Mouse (Mus musculus): Measurements from ENCODE around the gene Socs1. TPM values are rescaled to one million over a fixed set of nuclear protein-coding genes. Genes with fewer than 3 reads are reported as not detected.

Socs1 gene
- total and polyA plus RNA-seq, 2 experiments, result 0.18 to 1.2 TPM

DNA sequence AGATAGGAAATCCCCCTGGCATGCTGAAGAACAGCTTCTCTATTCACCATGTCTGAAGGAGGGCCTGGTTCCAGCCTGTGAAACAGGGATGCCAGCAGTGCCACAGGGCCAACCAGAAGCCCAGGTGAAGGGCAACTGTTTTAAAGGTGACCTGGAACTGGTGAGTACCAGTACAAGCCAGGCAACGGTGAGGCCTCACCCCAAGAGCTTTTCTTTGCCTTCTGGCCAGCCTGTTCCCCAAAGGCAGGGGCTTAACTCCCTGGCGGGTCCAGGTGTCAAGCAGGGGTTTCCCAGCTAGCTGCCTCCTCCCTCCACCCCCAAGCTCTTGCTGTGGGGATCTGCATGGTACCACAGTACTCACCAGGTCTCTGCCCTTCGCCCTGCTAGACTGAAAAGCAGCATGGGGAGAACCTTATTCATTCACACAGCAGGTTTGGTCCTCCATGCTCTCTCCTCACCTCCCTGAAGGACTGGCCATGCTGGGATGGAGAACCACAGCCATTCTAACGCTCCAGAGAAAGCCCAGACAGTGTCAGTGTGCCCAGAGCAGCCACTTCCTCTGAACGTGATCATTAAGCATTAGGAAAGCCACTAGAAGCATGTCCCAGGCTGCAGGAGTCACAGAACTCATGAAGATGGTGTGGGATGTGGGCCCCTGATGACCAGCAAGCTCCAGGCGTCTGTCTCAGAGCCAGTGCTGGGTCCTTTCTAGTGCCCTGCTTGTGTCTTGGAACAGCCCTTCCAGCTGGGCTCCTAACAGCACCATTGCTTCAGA lies 2.8 kb downstream of the Socs1 start:
- 0 out of 2 replicates have a peak, but pooled peaks cover 5% of the 10 kb centered on the region for H3K27me3 ChIP-seq (ENCODE audit: control insufficient read depth, insufficient read depth, low read length)
- no peak overlapping the region; the same call in 1 of the 2 replicates for H3K4me3 ChIP-seq (ENCODE audit: insufficient read depth, low read depth, low read length)
- DNase-seq (ENCODE audit: extremely low read depth, low read depth, low spot score), result no peak
- no peaks in the 10 kb centered on the region for H3K36me3 ChIP-seq (ENCODE audit: control insufficient read depth, insufficient read depth, low read length)
- no peak overlapping the region for H3K9ac ChIP-seq (ENCODE audit: low read depth, low read length)
- 80% methylated on average over 6 of the region's 6 CpGs for WGBS
- no peaks in the 10 kb centered on the region for H3K79me2 ChIP-seq (ENCODE audit: control insufficient read depth, insufficient read depth, low read length)
- TF ChIP-seq POLR2A (IDR thresholded peaks at IDR 0.05; ENCODE audit: extremely low read depth, insufficient read depth, low read length) (no peak), CTCF (IDR thresholded peaks at IDR 0.05; ENCODE audit: low read depth, low read length) (no peak)
- H3K4me1 ChIP-seq (ENCODE audit: control insufficient read depth, insufficient read depth, low read length), result no peaks in the 10 kb centered on the region
- no peak overlapping the region for H3K27ac ChIP-seq (replicated peaks; ENCODE audit: insufficient read depth, low read depth, low read length)

GRCm38 (mm10) chr16:10781862-10782371 lies 3.4 kb downstream of the Socs1 start:
- no peak overlapping the region for H3K9ac ChIP-seq (ENCODE audit: low read depth, low read length)
- H3K27ac ChIP-seq (replicated peaks; ENCODE audit: insufficient read depth, low read depth, low read length), result no peak overlapping the region
- H3K4me1 ChIP-seq (ENCODE audit: control insufficient read depth, insufficient read depth, low read length), result no peaks in the 10 kb centered on the region
- H3K27me3 ChIP-seq (ENCODE audit: control insufficient read depth, insufficient read depth, low read length), result 0 out of 2 replicates have a peak, but pooled peaks cover 5% of the 10 kb centered on the region
- H3K79me2 ChIP-seq (ENCODE audit: control insufficient read depth, insufficient read depth, low read length), result no peaks in the 10 kb centered on the region
- TF ChIP-seq POLR2A (IDR thresholded peaks at IDR 0.05; ENCODE audit: extremely low read depth, insufficient read depth, low read length) (no peak), CTCF (IDR thresholded peaks at IDR 0.05; ENCODE audit: low read depth, low read length) (no peak)
- no peak for DNase-seq (ENCODE audit: extremely low read depth, low read depth, low spot score)
- H3K4me3 ChIP-seq (ENCODE audit: insufficient read depth, low read depth, low read length), result no peak overlapping the region
- WGBS, result 89% methylated on average over 9 of the region's 9 CpGs
- H3K36me3 ChIP-seq (ENCODE audit: control insufficient read depth, insufficient read depth, low read length), result no peaks in the 10 kb centered on the region

GRCm38 (mm10) chr16:10780631-10781120 lies 4.7 kb downstream of the Socs1 start:
- TF ChIP-seq CTCF (IDR thresholded peaks at IDR 0.05; ENCODE audit: low read depth, low read length), result no peak
- TF ChIP-seq POLR2A (IDR thresholded peaks at IDR 0.05; ENCODE audit: extremely low read depth, insufficient read depth, low read length), result no peak
- no peaks in the 10 kb centered on the region for H3K79me2 ChIP-seq (ENCODE audit: control insufficient read depth, insufficient read depth, low read length)
- WGBS, result 88% methylated on average over 5 of the region's 5 CpGs
- 0 out of 2 replicates have a peak, but pooled peaks cover 5% of the 10 kb centered on the region for H3K27me3 ChIP-seq (ENCODE audit: control insufficient read depth, insufficient read depth, low read length)
- H3K4me3 ChIP-seq (ENCODE audit: insufficient read depth, low read depth, low read length), result no peak overlapping the region
- H3K9ac ChIP-seq (ENCODE audit: low read depth, low read length), result no peak overlapping the region
- no peak for DNase-seq (ENCODE audit: extremely low read depth, low read depth, low spot score)
- no peak overlapping the region for H3K27ac ChIP-seq (replicated peaks; ENCODE audit: insufficient read depth, low read depth, low read length)
- H3K36me3 ChIP-seq (ENCODE audit: control insufficient read depth, insufficient read depth, low read length), result no peaks in the 10 kb centered on the region
- no peaks in the 10 kb centered on the region for H3K4me1 ChIP-seq (ENCODE audit: control insufficient read depth, insufficient read depth, low read length)

GRCm38 (mm10) chr16:10777579-10778160 lies 7.7 kb downstream of the Socs1 start:
- Histone ChIP-seq H3K27ac (replicated peaks; ENCODE audit: insufficient read depth, low read depth, low read length) (no peak overlapping the region), H3K4me3 (ENCODE audit: insufficient read depth, low read depth, low read length) (no peak overlapping the region), H3K79me2 (ENCODE audit: control insufficient read depth, insufficient read depth, low read length) (no peaks in the 10 kb centered on the region), H3K36me3 (ENCODE audit: control insufficient read depth, insufficient read depth, low read length) (no peaks in the 10 kb centered on the region), H3K9ac (ENCODE audit: low read depth, low read length) (no peak overlapping the region), H3K27me3 (ENCODE audit: control insufficient read depth, insufficient read depth, low read length) (no peaks in the 10 kb centered on the region), H3K4me1 (ENCODE audit: control insufficient read depth, insufficient read depth, low read length) (no peaks in the 10 kb centered on the region)
- DNase-seq (ENCODE audit: extremely low read depth, low read depth, low spot score), result peak; percentile 9
- 41% methylated on average over 5 of the region's 5 CpGs for WGBS
- TF ChIP-seq POLR2A (IDR thresholded peaks at IDR 0.05; ENCODE audit: extremely low read depth, insufficient read depth, low read length) (no peak), CTCF (IDR thresholded peaks at IDR 0.05; ENCODE audit: low read depth, low read length) (no peak)

DNA sequence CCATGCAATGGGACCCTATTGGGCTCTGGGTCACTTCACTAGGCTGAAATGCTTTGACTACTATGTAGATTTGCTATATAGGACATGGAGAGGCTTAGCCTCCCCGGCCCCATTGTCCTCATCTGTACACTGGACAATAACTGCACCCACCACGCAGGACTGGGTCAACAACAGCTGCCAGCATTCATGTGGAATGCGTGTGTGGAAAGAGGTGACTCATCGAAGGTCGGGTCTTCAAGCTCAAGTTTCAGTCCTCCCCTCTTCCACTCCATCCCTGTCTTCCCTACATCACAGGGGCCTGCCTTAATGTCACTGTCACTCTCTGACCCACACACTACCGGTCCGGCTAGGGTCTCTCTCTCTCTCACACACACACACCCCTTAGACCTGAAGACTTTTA lies 9.0 kb downstream of the Socs1 start:
- 70% methylated on average over 7 of the region's 7 CpGs for WGBS
- no peak overlapping the region for H3K9ac ChIP-seq (ENCODE audit: low read depth, low read length)
- H3K36me3 ChIP-seq (ENCODE audit: control insufficient read depth, insufficient read depth, low read length), result no peaks in the 10 kb centered on the region
- H3K27me3 ChIP-seq (ENCODE audit: control insufficient read depth, insufficient read depth, low read length), result no peaks in the 10 kb centered on the region
- no peak for DNase-seq (ENCODE audit: extremely low read depth, low read depth, low spot score)
- no peak overlapping the region for H3K4me3 ChIP-seq (ENCODE audit: insufficient read depth, low read depth, low read length)
- H3K79me2 ChIP-seq (ENCODE audit: control insufficient read depth, insufficient read depth, low read length), result no peaks in the 10 kb centered on the region
- TF ChIP-seq POLR2A (IDR thresholded peaks at IDR 0.05; ENCODE audit: extremely low read depth, insufficient read depth, low read length) (no peak), CTCF (IDR thresholded peaks at IDR 0.05; ENCODE audit: low read depth, low read length) (no peak)
- no peak overlapping the region for H3K27ac ChIP-seq (replicated peaks; ENCODE audit: insufficient read depth, low read depth, low read length)
- no peaks in the 10 kb centered on the region for H3K4me1 ChIP-seq (ENCODE audit: control insufficient read depth, insufficient read depth, low read length)

Measured in liver, adult 2 months (tissue).